Mouse (Mus musculus): Measurements from ENCODE around the gene Mamdc4.
A peak's percentile ranks its signal among the peaks of the same experiment; 100 is the strongest.

DNA sequence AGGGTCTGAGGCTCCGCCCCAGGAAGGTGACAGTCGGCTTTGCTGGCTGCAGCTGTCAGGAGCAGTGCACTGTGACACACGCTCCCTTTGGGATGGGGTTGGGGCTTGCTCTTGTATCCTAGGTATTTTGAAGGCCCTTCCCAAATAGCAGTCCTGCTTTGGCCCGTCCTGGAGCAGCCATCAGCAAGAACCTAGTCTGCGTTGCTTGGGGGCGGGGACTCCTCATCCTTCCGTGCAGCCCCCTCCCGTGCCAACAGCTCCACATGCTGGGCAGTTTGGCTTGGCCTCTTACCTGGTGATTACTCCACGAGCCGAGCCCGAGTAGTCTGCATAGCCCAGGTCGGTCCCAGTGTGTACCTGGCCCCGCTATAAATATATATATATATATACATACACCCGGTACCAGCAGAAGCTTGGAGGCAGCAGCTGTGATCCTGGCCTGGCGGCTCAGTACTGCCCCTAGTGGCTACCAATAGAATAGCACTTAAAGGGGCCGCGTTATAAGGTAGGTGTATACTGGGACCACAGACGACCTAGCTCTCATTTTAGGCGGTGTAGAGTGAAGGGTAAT, 6.7 kb upstream of the Mamdc4 start, which contains the start of gene Ajm1:
- TF ChIP-seq POLR2A (IDR thresholded peaks at IDR 0.05; ENCODE audit: extremely low read depth, insufficient read depth, low read length) (no peak), CTCF (IDR thresholded peaks at IDR 0.05; ENCODE audit: low read depth, low read length) (peak; percentile 85)

Measured in liver, adult 2 months (tissue).